13 mouse cellular contexts compared by ENCODE assay signal in the genomic region with DNA sequence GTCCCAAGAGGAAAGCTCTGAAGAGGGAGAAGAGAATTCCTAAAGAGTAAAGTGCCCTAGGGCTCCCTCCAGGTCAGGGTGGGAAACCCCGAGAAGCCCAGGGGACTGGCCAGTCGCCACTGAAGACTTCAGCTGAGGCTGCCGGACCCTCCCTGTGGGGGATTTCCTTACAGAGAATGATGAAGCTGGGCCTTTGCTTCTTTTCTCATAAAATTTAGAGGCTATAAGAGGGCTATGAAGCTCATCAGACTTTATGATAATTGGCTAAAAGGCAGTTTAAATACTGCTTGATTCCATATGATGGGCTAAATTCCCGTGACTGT.
DNase-seq lines count a peak whose midpoint lies in the region; ATAC-seq and TF ChIP-seq lines count a peak whose summit lies in the region.
"Had no signal": no experiment of that assay in that cellular context is flagged by ENCODE, and none has a peak within 500 bp of the region (broad histone marks: within the 10 kb centered on the region; RNA-seq: fewer than 3 reads in every experiment).

No protein-coding gene starts in this region.

- CTCF ChIA-PET in Patski (lab: Charles Lee) = interaction anchor here (0.9 to 4.3 kb wide), 8 partner anchors 10 to 61 kb away, joined by 3 to 33 read pairs (median 5); no protein-coding TSS in a partner anchor

- H3K4me3 ChIP-seq in kidney, embryonic 16.5 days (ENCODE audit: low read length) = no peak overlapping the region
- no peak overlapping the region for H3K4me3 ChIP-seq in embryonic facial prominence, embryonic 10.5 days
- no peak overlapping the region for H3K4me3 ChIP-seq in midbrain, embryonic 13.5 days (replicated peaks)
- H3K4me3 ChIP-seq: forebrain, embryonic 12.5 days; intestine, embryonic 15.5 days had no signal

- 23% methylated on average over 4 of the region's 4 CpGs for WGBS in kidney, embryonic 16.5 days
- 35% methylated on average over 4 of the region's 4 CpGs for WGBS in embryonic facial prominence, embryonic 10.5 days
- 33% methylated on average over 4 of the region's 4 CpGs for WGBS in midbrain, embryonic 13.5 days

- no peaks in the 10 kb centered on the region for H3K36me3 ChIP-seq in kidney, embryonic 16.5 days (ENCODE audit: insufficient read depth, low read length)
- no peaks in the 10 kb centered on the region for H3K36me3 ChIP-seq in embryonic facial prominence, embryonic 10.5 days (replicated peaks)
- 0 out of 2 replicates have a peak, but pooled peaks cover 3% of the 10 kb centered on the region for H3K36me3 ChIP-seq in midbrain, embryonic 13.5 days
- H3K36me3 ChIP-seq: forebrain, embryonic 12.5 days; intestine, embryonic 15.5 days had no signal

- peak overlapping the region; percentile 30; the same call in 1 of the 2 replicates for H3K27ac ChIP-seq in kidney, embryonic 16.5 days (ENCODE audit: low read length)
- H3K27ac ChIP-seq in embryonic facial prominence, embryonic 10.5 days (replicated peaks) = 0 out of 2 replicates have a peak overlapping the region, but pooled peaks have one; percentile 19
- H3K27ac ChIP-seq in midbrain, embryonic 13.5 days = peak overlapping the region; percentile 76
- H3K27ac ChIP-seq: forebrain, embryonic 12.5 days; intestine, embryonic 15.5 days had no signal

- H3K4me1 ChIP-seq in kidney, embryonic 16.5 days (ENCODE audit: insufficient read depth, low read length) = peaks cover 6% of the 10 kb centered on the region; the same call in 1 of the 2 replicates
- peaks cover 13% of the 10 kb centered on the region for H3K4me1 ChIP-seq in embryonic facial prominence, embryonic 10.5 days
- peaks cover 29% of the 10 kb centered on the region for H3K4me1 ChIP-seq in midbrain, embryonic 13.5 days (replicated peaks)
- H3K4me1 ChIP-seq: intestine, embryonic 15.5 days had no signal

- peak; percentile 57 for ATAC-seq in kidney, embryonic 16.5 days (ENCODE audit: low FRiP score, low TSS enrichment)
- ATAC-seq in Patski = peak; percentile 12
- ATAC-seq in midbrain, embryonic 13.5 days = peak; percentile 32

- no peaks in the 10 kb centered on the region for H3K27me3 ChIP-seq in kidney, embryonic 16.5 days (ENCODE audit: insufficient read depth, low read length)
- no peaks in the 10 kb centered on the region for H3K27me3 ChIP-seq in Patski
- H3K27me3 ChIP-seq in embryonic facial prominence, embryonic 10.5 days (replicated peaks; ENCODE audit: low read depth, poor library complexity, severe bottlenecking) = no peaks in the 10 kb centered on the region
- H3K27me3 ChIP-seq in midbrain, embryonic 13.5 days = no peaks in the 10 kb centered on the region
- H3K27me3 ChIP-seq: CH12.LX; forebrain, embryonic 12.5 days; intestine, embryonic 15.5 days had no signal

- TF ChIP-seq CTCF in Patski (IDR thresholded peaks at IDR 0.05) = no peak

- no peak overlapping the region for H3K4me2 ChIP-seq in kidney, embryonic 16.5 days (replicated peaks; ENCODE audit: low read depth, low read length)
- no peak overlapping the region for H3K4me2 ChIP-seq in midbrain, embryonic 13.5 days (replicated peaks)
- H3K4me2 ChIP-seq: forebrain, embryonic 12.5 days; intestine, embryonic 15.5 days; liver, embryonic 11.5 days had no signal

- in situ Hi-C loops in Patski (cut with MboI; ENCODE audit: low pct_unique_long_range_greater_than_20kb) = no loop called here

- POLR2A ChIA-PET in Patski (lab: Charles Lee) = interaction anchor here (0.6 to 1.3 kb wide), 2 partner anchors 14 to 47 kb away, joined by 4 to 5 read pairs; no protein-coding TSS in a partner anchor

- DNase-seq in kidney, postnatal 25 days = no peak
- DNase-seq in Patski (ENCODE audit: low read depth, low spot score) = no peak
- DNase-seq in embryonic facial prominence, embryonic 10.5 days (ENCODE audit: low spot score) = no peak
- DNase-seq in retina, postnatal 1 day = no peak
- DNase-seq in cerebellum, adult 8-10 months = no peak
- DNase-seq: cerebellum, adult 11 months; right cerebral cortex, postnatal 14 days had no signal

- H3K9ac ChIP-seq in kidney, embryonic 16.5 days (replicated peaks; ENCODE audit: low read length) = no peak overlapping the region
- H3K9ac ChIP-seq in midbrain, embryonic 13.5 days (replicated peaks) = no peak overlapping the region
- H3K9ac ChIP-seq: forebrain, embryonic 12.5 days; intestine, embryonic 15.5 days had no signal

- H3K9me3 ChIP-seq in kidney, embryonic 16.5 days (ENCODE audit: low read length) = peaks cover 12% of the 10 kb centered on the region
- peaks cover 9% of the 10 kb centered on the region for H3K9me3 ChIP-seq in embryonic facial prominence, embryonic 10.5 days
- peaks cover 18% of the 10 kb centered on the region for H3K9me3 ChIP-seq in midbrain, embryonic 13.5 days
- H3K9me3 ChIP-seq: intestine, embryonic 15.5 days had no signal

Comparison
In these comparisons a context has a peak if more than half of its experiments do, and no peak if none do; other contexts are left out.
1. H3K27ac ChIP-seq: peak in every context shown above with its lines; median percentile 76 in midbrain, embryonic 13.5 days; 30 in kidney, embryonic 16.5 days; 19 in embryonic facial prominence, embryonic 10.5 days.